Mouse (Mus musculus): Measurements from ENCODE around the gene Hoxa10. TPM values are rescaled to one million over a fixed set of nuclear protein-coding genes. Genes with fewer than 3 reads are reported as not detected.
A peak's percentile ranks its signal among the peaks of the same experiment; 100 is the strongest.

Hoxa10 gene
- polyA plus RNA-seq, 1 experiment from 2014 or later = not detected

DNA sequence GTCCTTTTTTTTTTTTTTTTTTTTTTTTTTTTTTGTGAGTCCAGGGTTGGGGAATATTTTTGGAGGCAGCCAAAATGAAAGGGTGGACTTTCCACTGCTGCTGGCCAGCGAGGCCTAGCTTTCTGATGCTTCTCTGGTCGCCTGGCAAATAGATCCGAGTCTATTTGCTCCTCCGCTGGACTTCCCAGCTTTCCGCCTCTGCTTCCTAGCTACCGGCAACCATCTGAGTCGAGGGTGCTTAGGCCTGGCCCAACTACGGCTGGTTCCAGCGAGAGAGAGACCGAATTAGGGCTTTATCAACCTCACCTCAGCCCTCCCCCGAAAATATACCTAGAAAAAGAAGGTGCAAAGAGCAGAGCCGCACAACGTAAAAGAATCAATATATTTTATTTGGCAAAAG is 17.9 kb downstream of the Hoxa10 start:
- no peak for DNase-seq (ENCODE audit: low spot score, missing footprints)

DNA sequence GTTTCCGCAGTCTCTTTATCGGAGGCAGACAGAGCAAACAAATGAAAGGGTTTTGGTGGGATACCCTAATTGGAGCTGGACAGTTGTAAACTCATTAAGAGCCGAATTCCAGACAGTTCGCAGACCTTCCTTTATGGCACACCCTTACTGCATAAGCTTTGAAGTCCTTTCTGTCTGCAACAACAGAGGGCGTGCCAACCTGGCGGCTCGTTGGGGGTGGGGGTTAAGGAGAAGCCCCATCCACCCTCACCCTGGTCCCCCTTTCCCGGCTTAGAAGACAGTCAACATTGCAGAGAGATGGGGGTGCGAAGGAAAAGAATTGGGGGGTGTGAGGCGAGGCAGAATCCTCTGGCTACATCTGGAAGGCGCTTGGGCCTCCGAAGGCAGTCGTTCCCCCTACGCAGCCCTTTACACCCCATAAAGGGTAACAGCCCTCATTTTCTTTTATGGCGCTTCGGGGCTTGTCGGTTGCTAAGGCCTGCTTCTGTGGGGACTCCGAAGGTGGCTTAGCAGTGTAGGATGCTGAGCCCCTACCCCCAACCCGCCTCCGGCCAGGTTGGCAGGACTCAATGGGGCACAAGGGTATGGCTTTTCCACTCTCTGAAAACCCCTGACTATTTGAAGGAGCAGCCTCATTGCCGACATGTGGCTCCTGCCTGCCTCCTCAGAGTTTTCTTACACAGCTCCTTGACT is 18.5 kb downstream of the Hoxa10 start:
- H3K27me3 ChIP-seq (ENCODE audit: control insufficient read depth, insufficient read depth, low read length) = peaks cover 100% of the 10 kb centered on the region
- no peak overlapping the region; the same call in 1 of the 2 replicates for H3K4me3 ChIP-seq (ENCODE audit: low read depth, low read length)
- H3K36me3 ChIP-seq (ENCODE audit: control insufficient read depth, insufficient read depth, low read length) = no peaks in the 10 kb centered on the region
- H3K4me1 ChIP-seq (ENCODE audit: control insufficient read depth, insufficient read depth, low read length) = peaks cover 7% of the 10 kb centered on the region
- H3K4me2 ChIP-seq = no peak overlapping the region
- H3K9me3 ChIP-seq (ENCODE audit: control insufficient read depth, low read length) = no peaks in the 10 kb centered on the region
- DNase-seq (ENCODE audit: low spot score, missing footprints) = peak; percentile 96
- H3K27ac ChIP-seq (ENCODE audit: low read depth, low read length) = no peak overlapping the region
- 8% methylated on average over 21 of the region's 21 CpGs for WGBS
- ATAC-seq (ENCODE audit: low FRiP score) = no peak
- H3K9ac ChIP-seq (ENCODE audit: low read length) = no peak overlapping the region

More for the DNA sequence above, 17.9 kb downstream of the Hoxa10 start:
- Histone ChIP-seq H3K4me2 (no peak overlapping the region), H3K27me3 (ENCODE audit: control insufficient read depth, insufficient read depth, low read length) (peaks cover 100% of the 10 kb centered on the region), H3K27ac (ENCODE audit: low read depth, low read length) (no peak overlapping the region), H3K36me3 (ENCODE audit: control insufficient read depth, insufficient read depth, low read length) (no peaks in the 10 kb centered on the region), H3K9ac (ENCODE audit: low read length) (no peak overlapping the region), H3K4me1 (ENCODE audit: control insufficient read depth, insufficient read depth, low read length) (peaks cover 2% of the 10 kb centered on the region; the same call in 1 of the 2 replicates), H3K4me3 (ENCODE audit: low read depth, low read length) (no peak overlapping the region), H3K9me3 (ENCODE audit: control insufficient read depth, low read length) (no peaks in the 10 kb centered on the region)
- no peak for ATAC-seq (ENCODE audit: low FRiP score)
- 10% methylated on average over 13 of the region's 13 CpGs for WGBS

DNA sequence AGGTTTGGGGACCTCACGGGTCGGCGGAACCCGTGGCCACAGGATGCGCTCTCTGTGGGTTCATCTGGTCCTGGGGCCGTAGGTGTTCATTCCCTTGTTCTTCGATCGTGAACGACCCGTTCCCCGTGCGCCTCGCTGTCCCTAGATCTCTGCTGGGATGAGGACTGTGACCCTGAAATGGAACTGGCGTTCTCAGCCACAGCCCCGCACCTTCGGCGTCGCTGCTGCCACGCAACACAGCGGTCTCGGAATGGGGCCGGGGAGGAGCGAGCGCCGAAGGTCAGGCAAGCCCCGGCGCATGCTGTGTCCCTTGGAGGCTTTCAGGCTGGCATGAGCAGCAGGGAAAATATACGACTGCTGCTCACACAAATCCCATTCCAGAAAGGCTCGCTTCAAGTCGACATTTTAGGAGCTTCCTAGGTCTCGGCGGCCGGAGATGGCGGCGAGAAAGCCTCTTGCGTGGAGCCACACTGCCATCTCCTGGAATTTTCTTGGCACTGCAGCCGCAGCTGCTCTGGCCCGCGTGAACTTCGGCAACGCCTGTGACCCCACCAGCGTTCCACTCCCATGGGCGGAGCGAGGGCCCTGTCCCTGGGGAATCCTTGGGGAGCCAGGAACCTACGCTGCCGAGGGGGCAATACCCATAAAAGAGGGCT is 19.2 kb downstream of the Hoxa10 start, which contains the start of gene Hoxa7:
Gene Hoxa7, minus strand, starts transcription at position 518 of the 656 bp plus-strand sequence.
- Histone ChIP-seq H3K4me2 (peak within 1 kb of the TSS; percentile 66), H3K9ac (ENCODE audit: low read length) (0 out of 2 replicates have a peak within 1 kb of the TSS, but pooled peaks have one; percentile 12), H3K27ac (ENCODE audit: low read depth, low read length) (no peak within 1 kb of the TSS), H3K4me3 (ENCODE audit: low read depth, low read length) (peak within 1 kb of the TSS; percentile 32), H3K27me3 (ENCODE audit: control insufficient read depth, insufficient read depth, low read length) (peaks cover 100% of the 10 kb centered on the region), H3K36me3 (ENCODE audit: control insufficient read depth, insufficient read depth, low read length) (no peaks in the 10 kb centered on the region), H3K9me3 (ENCODE audit: control insufficient read depth, low read length) (no peaks in the 10 kb centered on the region), H3K4me1 (ENCODE audit: control insufficient read depth, insufficient read depth, low read length) (peaks cover 11% of the 10 kb centered on the region)
- DNase-seq (ENCODE audit: low spot score, missing footprints) (peak; percentile 96), ATAC-seq (ENCODE audit: low FRiP score) (peak; percentile 58; the same call in 1 of the 2 replicates)
- WGBS = under 1% methylated on average over 46 of the region's 46 CpGs

DNA sequence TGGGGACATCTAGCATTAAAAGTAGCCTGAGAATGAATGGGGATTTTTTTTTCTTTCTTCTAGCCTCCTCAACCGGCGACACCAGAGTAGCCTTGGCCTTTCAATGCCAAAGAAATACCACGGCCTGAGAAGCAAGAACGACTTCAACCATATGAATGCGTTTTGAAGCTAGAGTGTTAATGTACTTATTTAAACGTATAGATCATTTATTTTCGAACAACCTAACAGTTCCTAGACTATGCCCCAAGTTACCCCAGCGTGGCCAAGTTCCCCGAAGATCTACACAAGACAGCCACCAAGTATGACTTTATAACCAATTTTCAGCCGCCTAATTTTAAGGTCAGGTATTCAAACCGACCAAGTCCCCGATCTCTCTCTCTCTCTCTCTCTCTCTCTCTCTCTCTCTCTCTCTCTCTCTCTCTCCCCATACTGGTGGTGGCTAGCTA is 19.8 kb downstream of the Hoxa10 start:
- Histone ChIP-seq H3K9ac (ENCODE audit: low read length) (no peak overlapping the region), H3K27me3 (ENCODE audit: control insufficient read depth, insufficient read depth, low read length) (peaks cover 100% of the 10 kb centered on the region)
- no peak for ATAC-seq (ENCODE audit: low FRiP score)

DNA sequence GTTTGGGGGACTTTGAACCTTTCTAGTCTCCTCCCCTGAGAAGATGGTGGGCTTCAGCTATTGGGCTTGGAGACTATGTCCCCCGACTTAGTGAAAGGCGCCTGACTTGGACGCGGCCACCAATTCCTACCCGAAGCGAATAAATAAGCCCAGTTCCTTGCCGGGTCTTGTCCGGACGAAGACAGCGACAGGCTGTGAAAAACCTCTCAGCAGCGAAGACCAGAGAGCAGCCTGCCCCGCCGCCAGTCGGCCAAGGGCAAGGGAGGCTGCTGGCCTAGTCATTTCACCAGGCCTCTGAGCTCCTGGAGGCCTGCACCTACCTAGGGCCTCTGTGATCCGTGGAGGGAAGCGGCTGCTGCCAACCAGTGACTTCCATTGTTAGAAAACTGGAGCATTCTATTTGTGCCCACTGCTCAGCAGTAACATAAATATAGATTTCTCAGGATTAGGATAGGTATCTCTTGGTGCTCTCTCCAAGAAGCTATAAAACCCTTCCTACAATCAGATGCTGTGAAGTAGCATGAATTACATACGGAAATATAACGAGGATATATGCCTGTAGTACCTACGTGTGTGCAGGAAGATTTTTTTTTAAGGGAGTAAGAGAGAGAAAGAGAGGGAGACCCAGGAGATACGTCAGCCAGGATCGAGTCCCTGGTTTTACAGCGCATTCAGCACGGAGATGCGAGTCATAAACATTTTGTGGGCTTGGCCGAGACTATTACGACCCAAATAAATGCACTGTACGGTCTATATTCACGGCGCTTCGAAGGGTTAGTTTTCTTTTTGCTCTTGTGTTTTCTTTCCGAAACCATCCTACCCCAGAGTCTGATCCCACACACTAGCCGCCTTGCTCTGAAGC is 20.4 kb downstream of the Hoxa10 start:
- 12% methylated on average over 32 of the region's 32 CpGs for WGBS
- Histone ChIP-seq H3K27ac (ENCODE audit: low read depth, low read length) (no peak overlapping the region), H3K9me3 (ENCODE audit: control insufficient read depth, low read length) (no peaks in the 10 kb centered on the region), H3K4me3 (ENCODE audit: low read depth, low read length) (no peak overlapping the region), H3K36me3 (ENCODE audit: control insufficient read depth, insufficient read depth, low read length) (no peaks in the 10 kb centered on the region), H3K27me3 (ENCODE audit: control insufficient read depth, insufficient read depth, low read length) (peaks cover 100% of the 10 kb centered on the region), H3K9ac (ENCODE audit: low read length) (no peak overlapping the region), H3K4me2 (no peak overlapping the region), H3K4me1 (ENCODE audit: control insufficient read depth, insufficient read depth, low read length) (peaks cover 11% of the 10 kb centered on the region)
- ATAC-seq (ENCODE audit: low FRiP score) = no peak
- DNase-seq (ENCODE audit: low spot score, missing footprints) = peak; percentile 96

More for the DNA sequence above, 19.8 kb downstream of the Hoxa10 start:
- H3K4me3 ChIP-seq (ENCODE audit: low read depth, low read length) = no peak overlapping the region
- H3K36me3 ChIP-seq (ENCODE audit: control insufficient read depth, insufficient read depth, low read length) = no peaks in the 10 kb centered on the region
- H3K4me2 ChIP-seq = no peak overlapping the region; the same call in 1 of the 2 replicates
- WGBS = 6% methylated on average over 12 of the region's 12 CpGs
- no peak overlapping the region for H3K27ac ChIP-seq (ENCODE audit: low read depth, low read length)
- no peaks in the 10 kb centered on the region for H3K9me3 ChIP-seq (ENCODE audit: control insufficient read depth, low read length)
- DNase-seq (ENCODE audit: low spot score, missing footprints) = peak; percentile 95
- H3K4me1 ChIP-seq (ENCODE audit: control insufficient read depth, insufficient read depth, low read length) = peaks cover 11% of the 10 kb centered on the region

DNA sequence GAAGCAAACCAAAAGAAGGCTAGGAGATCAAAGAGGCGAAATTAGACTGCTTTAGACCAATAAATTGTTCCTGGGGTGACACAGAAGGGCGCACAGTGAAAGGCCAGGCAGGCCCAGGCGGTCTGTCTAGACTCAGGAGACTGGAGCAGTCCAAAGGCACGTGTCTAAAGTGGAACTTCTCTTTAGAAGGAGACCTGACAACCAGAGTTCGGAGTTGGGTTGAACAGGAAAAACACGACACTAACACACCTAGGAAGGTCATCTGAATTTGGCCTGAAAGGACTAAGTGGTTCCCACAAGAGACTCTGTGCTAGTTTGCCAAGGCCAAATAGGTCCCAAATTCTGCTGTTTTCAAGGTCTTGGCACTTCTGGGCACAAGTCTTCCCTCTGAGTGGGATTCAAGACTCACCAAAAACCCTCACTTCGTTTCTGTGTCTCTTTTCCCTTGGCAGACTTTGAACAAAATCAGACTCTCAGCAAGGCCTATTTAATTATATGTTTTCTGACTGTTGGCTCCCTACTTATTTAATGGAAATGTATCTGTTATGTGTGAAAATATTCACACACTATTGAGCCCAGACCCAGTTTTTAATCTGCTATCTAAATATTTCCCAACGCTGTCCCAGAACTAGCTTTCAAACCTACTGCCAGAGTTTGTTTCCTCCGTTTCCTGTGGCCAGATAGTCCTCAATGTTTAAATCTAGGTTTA is 21.3 kb downstream of the Hoxa10 start:
- Histone ChIP-seq H3K4me2 (no peak overlapping the region), H3K27me3 (ENCODE audit: control insufficient read depth, insufficient read depth, low read length) (peaks cover 100% of the 10 kb centered on the region), H3K4me3 (ENCODE audit: low read depth, low read length) (no peak overlapping the region), H3K9ac (ENCODE audit: low read length) (no peak overlapping the region), H3K27ac (ENCODE audit: low read depth, low read length) (no peak overlapping the region), H3K4me1 (ENCODE audit: control insufficient read depth, insufficient read depth, low read length) (peaks cover 11% of the 10 kb centered on the region), H3K9me3 (ENCODE audit: control insufficient read depth, low read length) (no peaks in the 10 kb centered on the region), H3K36me3 (ENCODE audit: control insufficient read depth, insufficient read depth, low read length) (no peaks in the 10 kb centered on the region)
- 15% methylated on average over 9 of the region's 9 CpGs for WGBS
- peak; percentile 97 for DNase-seq (ENCODE audit: low spot score, missing footprints)
- no peak for ATAC-seq (ENCODE audit: low FRiP score)

DNA sequence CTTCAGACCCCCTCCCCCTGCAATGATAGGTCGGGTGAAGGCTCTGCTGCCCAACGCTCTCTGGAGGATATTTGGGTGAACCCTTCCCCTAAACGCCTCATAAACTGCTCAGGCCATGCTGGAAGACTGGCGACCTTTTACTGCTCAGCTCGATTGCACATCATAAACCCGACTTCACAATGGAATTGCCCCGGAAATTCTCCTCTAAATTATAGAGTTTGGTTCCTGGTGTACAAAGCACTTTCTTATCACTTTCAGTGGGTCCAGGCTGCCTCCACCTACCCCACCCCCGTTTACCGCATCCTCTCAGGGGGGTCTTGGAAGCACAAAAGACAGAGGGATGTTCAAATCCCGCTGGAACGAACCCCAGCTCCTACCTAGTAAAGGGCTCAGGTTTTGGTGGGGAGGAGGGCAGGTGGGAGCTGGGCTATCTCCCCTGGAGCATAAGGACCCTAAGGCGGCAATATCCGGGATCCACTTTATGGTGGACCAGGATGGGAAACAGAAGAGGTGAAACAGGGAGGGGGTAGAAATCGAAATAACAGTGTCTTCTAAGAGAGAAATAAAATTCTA is 21.9 kb downstream of the Hoxa10 start:
- no peaks in the 10 kb centered on the region for H3K9me3 ChIP-seq (ENCODE audit: control insufficient read depth, low read length)
- H3K4me2 ChIP-seq = no peak overlapping the region
- peak; percentile 97 for DNase-seq (ENCODE audit: low spot score, missing footprints)
- H3K27me3 ChIP-seq (ENCODE audit: control insufficient read depth, insufficient read depth, low read length) = peaks cover 100% of the 10 kb centered on the region
- H3K4me1 ChIP-seq (ENCODE audit: control insufficient read depth, insufficient read depth, low read length) = peaks cover 11% of the 10 kb centered on the region
- H3K9ac ChIP-seq (ENCODE audit: low read length) = no peak overlapping the region
- no peak for ATAC-seq (ENCODE audit: low FRiP score)
- H3K36me3 ChIP-seq (ENCODE audit: control insufficient read depth, insufficient read depth, low read length) = no peaks in the 10 kb centered on the region
- H3K27ac ChIP-seq (ENCODE audit: low read depth, low read length) = no peak overlapping the region
- WGBS = 7% methylated on average over 14 of the region's 14 CpGs
- no peak overlapping the region for H3K4me3 ChIP-seq (ENCODE audit: low read depth, low read length)

DNA sequence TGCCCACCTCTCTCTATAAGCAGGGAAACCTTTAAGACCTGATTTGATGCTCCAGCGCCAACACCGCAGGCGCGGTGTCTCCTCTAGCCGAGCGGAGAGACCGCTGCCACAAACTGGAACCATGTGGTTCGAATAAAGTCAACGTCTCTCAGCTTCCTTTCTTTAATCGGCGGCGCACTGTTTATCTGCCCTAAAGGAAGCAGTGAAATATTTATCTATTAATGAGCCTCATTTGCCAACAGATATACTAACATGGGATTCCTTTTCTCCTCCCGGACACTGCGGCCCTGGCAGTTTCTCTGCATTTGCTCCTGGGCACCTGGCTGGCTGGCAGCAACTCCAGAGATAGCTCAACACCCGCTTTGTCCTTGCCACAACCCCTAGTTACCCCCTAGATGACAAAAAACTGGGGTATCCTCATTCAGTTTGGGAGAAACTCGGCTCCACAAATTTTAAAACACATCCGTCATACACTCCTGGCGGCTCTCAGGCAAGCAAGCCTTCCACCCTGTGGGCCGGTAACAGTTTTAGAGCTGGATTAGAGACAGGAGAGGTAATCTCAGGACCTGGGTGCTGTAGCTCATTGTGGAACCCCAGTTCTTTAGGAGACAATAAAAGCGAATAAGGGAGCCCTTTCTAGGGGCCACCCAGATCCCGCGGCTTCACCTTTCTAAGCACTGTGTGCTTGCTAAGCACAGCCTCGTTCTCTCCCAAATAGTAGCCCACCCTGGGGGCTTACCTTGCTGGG is 22.6 kb downstream of the Hoxa10 start:
- WGBS = 5% methylated on average over 23 of the region's 23 CpGs
- Histone ChIP-seq H3K4me3 (ENCODE audit: low read depth, low read length) (no peak overlapping the region), H3K27ac (ENCODE audit: low read depth, low read length) (no peak overlapping the region), H3K4me1 (ENCODE audit: control insufficient read depth, insufficient read depth, low read length) (peaks cover 11% of the 10 kb centered on the region), H3K4me2 (no peak overlapping the region), H3K36me3 (ENCODE audit: control insufficient read depth, insufficient read depth, low read length) (no peaks in the 10 kb centered on the region), H3K9me3 (ENCODE audit: control insufficient read depth, low read length) (no peaks in the 10 kb centered on the region), H3K27me3 (ENCODE audit: control insufficient read depth, insufficient read depth, low read length) (peaks cover 100% of the 10 kb centered on the region), H3K9ac (ENCODE audit: low read length) (no peak overlapping the region)
- ATAC-seq (ENCODE audit: low FRiP score) (no peak), DNase-seq (ENCODE audit: low spot score, missing footprints) (peak; percentile 95)

Measured in midbrain, embryonic 11.5 days (tissue).